ENCODE assay signal across 21 mouse cellular contexts in the genomic region with DNA sequence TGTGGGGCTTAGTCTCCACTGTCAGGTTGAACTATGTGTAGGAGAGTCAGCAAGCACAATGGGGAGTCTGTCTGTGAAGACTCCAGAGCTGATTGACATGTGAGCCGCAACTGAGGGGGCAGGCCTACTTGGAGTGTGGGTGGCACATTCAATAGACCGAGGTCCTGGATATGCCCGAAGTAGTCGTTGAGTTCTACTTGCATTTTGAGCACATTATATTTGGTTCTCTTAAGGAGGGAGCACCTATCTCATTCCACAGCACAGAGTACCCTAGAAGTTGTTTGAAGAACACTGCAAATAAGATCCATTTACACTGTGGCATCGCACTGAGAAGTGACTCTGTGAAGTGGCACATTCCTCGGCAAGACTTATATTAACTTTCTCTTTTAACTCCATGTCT. TPM values are rescaled to one million over a fixed set of nuclear protein-coding genes. Genes with fewer than 3 reads are reported as not detected.
"Had no signal": no experiment of that assay in that cellular context is flagged by ENCODE, and none has a peak within 500 bp of the region (broad histone marks: within the 10 kb centered on the region; RNA-seq: fewer than 3 reads in every experiment).

No protein-coding gene starts in this region.

- H3K4me2 ChIP-seq: limb, embryonic 12.5 days; limb, embryonic 15.5 days; liver, embryonic 12.5 days; liver, embryonic 15.5 days; midbrain, embryonic 12.5 days; midbrain, embryonic 15.5 days; neural tube, embryonic 13.5 days had no signal

- H3K27me3 ChIP-seq: limb, embryonic 12.5 days; limb, embryonic 15.5 days; liver, embryonic 12.5 days; liver, embryonic 15.5 days; midbrain, embryonic 12.5 days; midbrain, embryonic 15.5 days; neural tube, embryonic 13.5 days had no signal

- DNase-seq: kidney, adult 18-20 months; kidney, adult 9 months; kidney, postnatal 14 days; kidney, postnatal 4 days; left cerebral cortex, postnatal 4 days; retina, postnatal 1 day; right cerebral cortex, postnatal 25 days; spleen, adult 18-20 months; thymus, adult 2 months; thymus, postnatal 14 days; thymus, postnatal 4 days had no signal

- H3K4me1 ChIP-seq: midbrain, embryonic 12.5 days; midbrain, embryonic 15.5 days; neural tube, embryonic 13.5 days had no signal

- H3K36me3 ChIP-seq: limb, embryonic 12.5 days; limb, embryonic 15.5 days; liver, embryonic 12.5 days; liver, embryonic 15.5 days; midbrain, embryonic 12.5 days; midbrain, embryonic 15.5 days; neural tube, embryonic 13.5 days had no signal

- ATAC-seq: intestine, embryonic 16.5 days; liver, embryonic 12.5 days; midbrain, embryonic 15.5 days had no signal

- H3K27ac ChIP-seq: limb, embryonic 12.5 days; limb, embryonic 15.5 days; liver, embryonic 12.5 days; liver, embryonic 15.5 days; macrophage; midbrain, embryonic 12.5 days; midbrain, embryonic 15.5 days; neural tube, embryonic 13.5 days had no signal

- H3K4me3 ChIP-seq: limb, embryonic 12.5 days; limb, embryonic 15.5 days; liver, embryonic 12.5 days; liver, embryonic 15.5 days; midbrain, embryonic 12.5 days; midbrain, embryonic 15.5 days; myocyte; neural tube, embryonic 13.5 days had no signal

- H3K9me3 ChIP-seq: limb, embryonic 12.5 days; limb, embryonic 15.5 days; liver, embryonic 12.5 days; liver, embryonic 15.5 days; midbrain, embryonic 12.5 days; midbrain, embryonic 15.5 days; neural tube, embryonic 13.5 days had no signal

- H3K9ac ChIP-seq: limb, embryonic 12.5 days; limb, embryonic 15.5 days; liver, embryonic 12.5 days; liver, embryonic 15.5 days; midbrain, embryonic 12.5 days; midbrain, embryonic 15.5 days; neural tube, embryonic 13.5 days had no signal

RNA-seq across cellular contexts. Expression of a gene that starts 45.1 kb away (rescaled TPM):
- polyA plus RNA-seq: macrophage had no signal
